Mouse (Mus musculus) inflammation-experienced regulatory T-cells, adult 6 months (primary cell): ENCODE measurements around the gene Plod3. TPM values are rescaled to one million over a fixed set of nuclear protein-coding genes. Genes with fewer than 3 reads are reported as not detected.

Experiments
- ATAC-seq: one replicate; pipeline ENCODE4 v1.8.0; 2017
- polyA plus RNA-seq, 3 experiments: library from polyadenylated mRNA; unstranded; fragments of 100-300 nt; shearing (Covaris generic); gene quantifications; one replicate each; pipeline ENCODE4 v1.2.1; 2017

Gene Plod3
- polyA plus RNA-seq, 3 experiments from 2014 or later = 4.7 to 6.7 (median 5.1) TPM

DNA sequence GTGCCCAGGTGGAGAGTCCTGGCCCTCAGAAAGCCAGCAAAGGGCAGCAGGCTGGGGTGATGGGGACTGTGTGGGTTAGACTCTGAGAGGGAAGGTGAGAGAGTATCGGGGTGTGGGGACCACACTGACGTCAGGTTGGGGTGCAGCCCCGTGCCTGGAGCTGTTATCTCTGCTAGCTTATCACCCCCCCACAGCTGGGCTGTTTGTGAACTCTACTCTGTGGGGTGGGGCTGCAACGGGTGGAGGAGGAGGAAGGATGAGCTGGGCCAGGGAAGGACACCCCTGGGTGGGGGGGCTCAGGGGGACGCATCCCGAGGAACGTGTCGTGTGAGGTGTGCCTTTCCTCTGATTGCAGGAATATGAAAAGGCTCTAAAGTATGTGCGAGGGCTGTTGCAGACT is 21.6 kb upstream of the Plod3 start:
- ATAC-seq = no peak

DNA sequence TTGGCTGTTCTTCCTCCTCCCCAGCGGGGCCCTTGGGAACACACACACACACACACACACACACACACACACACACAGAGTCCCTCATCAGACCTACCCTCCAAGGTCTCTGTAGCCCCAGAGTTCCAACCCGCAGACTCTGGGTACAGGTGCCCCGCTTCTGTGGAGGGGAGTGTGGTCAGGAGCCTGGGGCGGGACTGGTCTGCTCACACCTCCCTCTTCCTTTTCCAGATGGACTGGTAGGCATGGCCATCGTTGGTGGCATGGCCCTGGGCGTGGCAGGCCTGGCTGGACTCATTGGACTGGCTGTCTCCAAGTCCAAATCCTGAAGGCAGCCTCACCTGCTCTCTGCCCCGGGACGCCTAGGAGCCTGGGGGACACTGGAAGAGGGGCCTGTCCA is 21.1 kb upstream of the Plod3 start:
- no peak for ATAC-seq

DNA sequence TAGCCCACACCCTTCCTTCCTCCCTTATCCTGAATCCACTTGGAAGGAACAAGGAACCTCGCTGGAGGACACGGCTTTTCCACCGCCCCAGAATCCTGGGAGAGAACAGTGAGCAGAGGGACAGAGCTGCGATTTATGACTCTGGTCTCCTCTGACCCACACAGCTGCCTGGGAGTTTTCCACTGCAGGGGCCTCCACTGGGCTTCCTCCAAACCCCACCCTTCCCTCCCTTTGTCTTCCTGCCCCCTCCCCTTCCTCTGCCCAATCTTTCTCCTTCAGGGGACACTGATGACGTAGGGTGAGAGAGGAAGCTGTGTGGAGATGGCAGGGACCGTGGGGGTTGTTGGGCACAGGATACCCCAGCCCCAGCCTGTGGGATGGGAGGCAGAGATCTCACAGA is 20.5 kb upstream of the Plod3 start, which contains the start of gene Cldn15:
Gene Cldn15 (plus strand): TSS at position 286 of the 400 bp plus-strand sequence.
- no peak for ATAC-seq

DNA sequence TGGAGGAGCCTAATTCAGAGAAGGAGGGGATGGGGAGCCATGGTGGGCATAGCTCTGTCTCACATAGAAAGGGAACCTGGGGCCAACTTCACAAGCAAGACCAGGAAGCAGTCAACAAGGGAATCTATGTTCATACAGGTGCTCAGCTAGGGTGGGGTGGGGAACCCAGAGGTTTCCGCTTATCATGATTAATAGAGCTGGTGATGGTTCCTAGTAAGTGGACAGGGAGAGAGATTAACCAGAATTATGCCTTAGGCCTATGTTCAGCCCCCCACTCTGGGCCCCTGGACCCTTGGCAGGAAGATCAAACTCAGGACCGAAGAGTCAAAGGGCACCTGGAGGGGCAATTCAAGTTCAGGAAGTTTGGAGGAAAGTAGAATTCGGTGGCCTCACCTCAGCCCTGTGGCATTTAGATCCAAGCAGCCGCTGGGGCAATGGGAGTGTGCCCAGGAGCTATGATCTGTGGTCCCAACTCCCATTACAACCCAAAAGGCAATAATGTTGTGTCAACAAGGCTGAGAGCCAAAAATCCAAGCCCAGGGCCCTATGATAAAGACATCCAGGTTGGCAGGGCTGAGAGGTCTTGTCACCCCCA is 19.9 kb upstream of the Plod3 start:
- no peak for ATAC-seq

DNA sequence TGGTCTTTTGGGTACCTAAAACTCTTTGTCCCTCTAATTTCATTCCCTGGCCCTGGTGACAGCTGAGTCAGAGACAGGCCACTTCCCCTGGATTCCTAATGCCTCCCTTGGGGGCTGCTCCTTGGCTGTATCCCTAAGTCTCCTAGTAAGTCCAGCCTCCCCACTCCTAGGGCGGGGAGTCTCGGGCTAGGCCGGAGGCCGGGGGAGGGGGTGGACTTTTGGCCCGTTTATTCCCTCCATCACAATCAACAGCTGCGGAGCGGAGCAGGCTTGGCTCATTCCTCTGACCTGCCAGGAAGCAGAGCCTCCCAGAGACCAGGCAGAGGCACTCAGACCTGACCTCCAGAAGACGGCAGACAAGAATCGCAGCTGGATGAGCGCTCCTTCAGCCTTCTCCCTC is 19.2 kb upstream of the Plod3 start:
- ATAC-seq = no peak

DNA sequence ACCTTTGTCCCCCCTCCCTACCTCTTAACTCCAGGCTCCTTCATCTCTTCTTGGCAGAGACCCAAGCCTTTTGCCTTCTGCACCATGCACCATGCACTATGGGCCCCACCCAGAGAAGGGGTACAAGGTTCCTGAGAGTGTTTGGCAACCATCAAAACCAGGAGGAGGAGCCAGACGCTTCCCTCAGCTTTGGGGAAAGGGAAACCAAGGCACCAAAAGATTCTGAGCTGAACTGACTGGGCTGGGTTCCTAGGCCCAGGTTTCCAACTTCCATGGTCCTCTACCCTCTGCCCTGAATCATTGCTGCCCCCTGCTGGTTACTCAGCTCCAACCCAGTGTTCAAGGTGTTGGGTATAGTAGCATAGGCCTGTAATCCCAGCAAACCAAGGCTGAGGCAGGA is 16.1 kb upstream of the Plod3 start:
- peak; percentile 60 for ATAC-seq

DNA sequence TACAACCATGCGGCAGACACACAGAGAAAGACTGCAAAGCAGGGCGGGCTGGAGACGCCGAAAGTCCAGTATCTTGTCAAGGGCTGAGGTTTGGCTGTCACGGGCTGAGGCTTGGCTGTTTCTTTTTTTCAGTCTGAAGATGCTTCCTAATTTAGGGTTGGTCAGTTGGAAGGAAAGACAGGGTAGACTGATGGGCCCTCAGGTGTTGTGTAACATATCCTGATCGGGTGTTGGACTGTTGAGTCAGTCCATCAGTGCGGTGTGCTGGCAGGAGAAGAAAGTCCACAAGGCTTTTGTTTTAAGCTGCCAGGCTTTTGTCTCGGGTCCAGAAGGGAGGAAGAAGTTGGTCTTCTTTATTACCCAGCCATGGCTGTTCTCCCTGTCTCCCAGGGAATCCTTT is 13.1 kb upstream of the Plod3 start:
- ATAC-seq = no peak

DNA sequence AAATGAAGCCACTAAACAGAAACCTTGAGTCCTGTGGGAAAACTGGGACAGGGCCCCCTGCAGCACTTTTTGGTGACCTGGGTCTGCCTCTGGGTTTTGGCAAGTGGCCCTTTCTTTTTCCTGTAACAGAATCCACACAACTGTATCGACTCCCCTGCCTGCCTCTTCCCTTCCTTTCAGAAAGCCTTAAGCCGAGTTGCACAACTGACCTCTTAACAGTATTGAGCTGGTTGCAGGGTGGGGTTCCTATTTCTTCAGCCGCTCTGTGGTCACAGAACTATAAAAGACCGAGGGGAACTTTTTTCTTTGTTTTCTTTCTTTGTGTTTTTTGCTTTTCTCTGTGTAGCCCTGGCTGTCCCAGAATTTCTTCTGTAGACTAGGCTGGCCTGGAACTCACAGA is 9.1 kb upstream of the Plod3 start:
- ATAC-seq = no peak

DNA sequence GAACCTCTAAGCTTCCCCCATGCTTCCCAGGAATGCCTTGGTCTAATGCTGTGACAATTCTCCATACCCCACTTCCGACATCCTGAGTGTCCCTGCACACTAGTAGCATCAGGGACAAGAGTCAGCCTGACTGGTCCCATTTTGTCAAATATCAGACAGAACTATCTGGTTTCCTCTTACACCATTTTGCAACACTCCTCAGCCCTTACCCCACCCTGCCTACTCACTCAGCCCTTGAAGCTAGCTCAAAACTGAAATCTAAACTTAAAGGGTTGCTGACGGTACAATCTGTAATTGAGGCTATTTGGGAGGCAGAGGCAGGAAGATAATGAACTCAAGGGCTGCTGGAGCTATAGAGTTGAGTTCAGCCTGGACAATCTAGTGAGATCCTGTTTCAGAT is 7.1 kb upstream of the Plod3 start:
- no peak for ATAC-seq

DNA sequence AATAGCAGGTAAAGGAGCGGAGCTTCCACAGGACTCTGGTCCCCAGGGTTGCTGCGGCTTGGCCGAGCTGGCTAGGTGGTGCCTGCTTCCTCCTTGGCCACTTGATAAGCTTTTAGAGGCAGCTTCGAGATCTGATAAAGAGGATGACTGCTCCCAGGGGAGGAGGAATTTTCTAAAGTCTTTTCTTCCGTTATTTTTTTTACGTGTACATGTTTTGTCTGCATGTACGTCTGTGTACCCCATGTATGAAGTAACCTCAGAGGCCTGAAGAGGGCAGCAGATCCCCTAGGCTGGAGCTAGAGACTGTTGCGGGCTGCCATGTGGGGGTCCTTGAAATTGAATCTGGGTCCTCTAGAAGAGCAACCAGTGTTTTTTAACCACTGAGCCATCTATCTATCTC is 5.8 kb upstream of the Plod3 start:
- no peak for ATAC-seq

DNA sequence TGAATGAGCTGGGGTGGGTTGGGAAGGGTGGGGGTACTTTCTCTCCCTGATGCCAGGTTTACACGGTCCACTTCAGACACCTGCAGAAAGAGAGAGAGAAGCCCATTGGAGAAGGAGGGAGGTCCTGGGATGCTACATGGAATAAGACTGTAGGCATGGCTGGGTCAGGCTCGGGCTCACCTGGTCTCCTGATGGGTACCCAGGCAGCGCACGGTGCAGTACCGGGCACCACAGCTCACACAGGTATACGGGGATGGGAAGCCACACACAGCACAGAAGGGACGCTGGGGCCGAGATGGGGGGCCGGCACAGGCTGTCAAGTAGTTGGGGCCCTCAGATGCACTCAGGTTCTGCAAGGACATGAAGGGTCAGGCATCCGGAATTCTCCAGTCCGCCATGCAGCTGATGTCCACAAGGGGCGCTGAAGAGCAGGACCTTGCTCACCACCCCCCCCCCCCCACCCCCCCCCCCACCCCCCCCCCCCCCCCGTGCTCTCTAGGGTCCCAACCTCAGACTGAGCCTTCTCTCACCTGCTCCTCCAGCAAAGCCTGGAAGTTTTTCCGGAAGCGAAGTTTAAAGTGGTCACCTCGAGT is 4.4 kb upstream of the Plod3 start:
- ATAC-seq = no peak

DNA sequence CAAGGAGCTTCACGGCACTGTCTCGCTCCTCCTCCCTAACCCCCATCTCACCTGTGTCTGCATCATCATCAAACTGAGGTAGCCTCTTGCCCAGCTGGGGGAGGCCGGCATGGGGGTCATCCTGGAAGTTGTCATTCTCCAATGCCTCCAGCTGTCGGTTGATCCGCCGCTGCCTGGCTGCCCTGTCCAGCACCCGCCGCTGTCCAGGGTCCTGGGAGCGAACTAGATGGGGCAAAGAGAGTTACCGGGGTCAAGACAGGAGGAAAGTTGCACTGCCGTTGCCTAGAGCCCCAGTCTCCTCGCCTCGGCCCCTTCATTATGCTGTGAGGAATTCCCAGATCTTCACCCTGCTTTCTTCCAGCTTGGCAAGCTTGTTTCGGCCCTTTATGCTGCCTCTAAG is 2.0 kb upstream of the Plod3 start:
- ATAC-seq = no peak

DNA sequence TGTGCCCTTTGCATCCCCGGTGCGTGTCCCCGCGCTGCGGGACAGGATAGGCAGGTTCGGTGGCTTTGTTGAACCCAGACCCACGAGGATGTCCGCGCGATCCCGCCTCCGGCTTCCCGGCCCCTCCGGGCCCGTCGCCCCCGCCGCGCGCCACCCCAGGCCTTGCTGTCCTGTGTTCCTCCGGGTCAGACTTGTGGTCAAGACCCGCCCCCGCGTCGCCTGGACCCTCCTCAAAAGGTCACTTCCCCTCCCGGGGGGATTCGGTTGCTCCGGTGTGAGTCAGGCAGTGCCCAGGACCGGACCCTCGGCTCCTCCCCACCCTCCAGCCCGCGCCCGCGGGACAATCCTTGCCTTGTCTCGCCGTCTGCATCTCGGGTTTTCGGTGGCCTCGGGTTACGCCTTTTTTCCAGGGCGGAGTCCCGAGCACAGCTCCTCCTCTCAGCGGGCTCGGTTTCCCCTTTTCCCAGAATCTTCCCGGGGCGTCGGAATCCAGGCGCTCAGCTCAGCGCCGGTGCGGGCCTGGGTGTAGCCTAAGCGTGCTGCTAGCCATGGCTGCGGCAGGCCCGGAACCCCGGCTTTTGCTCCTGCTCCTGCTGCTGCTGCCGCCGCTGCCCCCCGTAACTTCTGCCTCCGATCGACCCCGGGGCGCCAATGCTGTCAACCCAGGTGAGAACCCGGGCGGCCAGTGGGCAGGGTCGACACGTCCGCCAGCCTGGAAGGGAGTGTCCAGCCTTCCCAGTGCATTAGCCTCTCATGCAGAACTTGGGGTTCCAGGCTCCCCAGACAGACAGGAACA is 517 bp downstream of the Plod3 start:
- peak; percentile 9 for ATAC-seq

DNA sequence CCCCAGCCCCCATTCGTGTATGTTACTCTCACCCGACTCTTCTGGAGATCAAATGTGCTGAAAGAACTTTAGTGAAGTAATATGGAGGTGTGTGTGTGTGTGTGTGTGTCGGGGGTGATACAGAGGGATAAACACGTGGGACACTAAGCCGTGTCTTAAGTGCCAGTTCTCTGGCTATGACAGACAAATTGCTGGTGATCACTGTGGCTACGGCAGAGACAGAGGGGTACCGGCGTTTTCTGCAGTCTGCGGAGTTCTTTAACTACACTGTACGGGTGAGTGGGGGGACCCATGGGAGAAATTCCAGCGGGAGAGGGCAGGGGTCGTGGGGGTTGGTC is 1.1 kb downstream of the Plod3 start, which contains the start of gene Znhit1:
Gene Znhit1 (minus strand): TSS at position 88 of the 338 bp plus-strand sequence.
- no peak for ATAC-seq

DNA sequence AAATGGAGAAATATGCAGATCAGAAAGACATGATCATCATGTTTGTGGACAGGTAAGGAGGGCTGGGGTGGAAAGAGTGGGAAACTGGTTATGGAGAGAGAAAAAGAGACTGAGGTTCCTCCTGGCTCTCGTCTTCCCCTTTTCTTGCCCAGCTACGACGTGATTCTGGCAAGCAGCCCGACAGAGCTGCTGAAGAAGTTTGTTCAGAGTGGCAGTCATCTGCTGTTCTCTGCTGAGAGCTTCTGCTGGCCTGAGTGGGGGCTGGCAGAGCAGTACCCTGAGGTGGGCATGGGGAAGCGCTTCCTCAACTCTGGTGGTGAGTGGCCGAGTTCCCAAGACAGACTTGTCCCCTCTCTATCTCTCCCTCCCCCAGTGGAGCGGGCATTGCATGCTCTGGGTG is 1.6 kb downstream of the Plod3 start:
- no peak for ATAC-seq

DNA sequence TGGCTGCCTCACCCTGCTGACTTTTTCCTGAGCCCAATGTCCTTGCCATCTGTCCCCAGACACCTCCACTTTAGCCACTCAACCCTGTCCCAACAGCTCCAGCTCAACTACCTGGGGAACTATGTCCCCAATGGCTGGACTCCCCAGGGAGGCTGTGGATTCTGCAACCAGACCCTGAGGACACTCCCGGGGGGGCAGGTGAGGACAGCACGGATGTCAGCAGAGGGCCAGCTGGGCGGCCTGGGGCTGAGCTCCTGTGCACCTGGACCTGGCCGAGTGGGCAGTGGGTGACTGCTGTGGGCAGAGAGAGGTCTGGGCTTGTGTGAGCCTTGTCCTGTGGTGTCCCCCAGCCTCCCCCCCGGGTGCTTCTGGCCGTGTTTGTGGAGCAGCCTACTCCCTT is 3.0 kb downstream of the Plod3 start:
- no peak for ATAC-seq

DNA sequence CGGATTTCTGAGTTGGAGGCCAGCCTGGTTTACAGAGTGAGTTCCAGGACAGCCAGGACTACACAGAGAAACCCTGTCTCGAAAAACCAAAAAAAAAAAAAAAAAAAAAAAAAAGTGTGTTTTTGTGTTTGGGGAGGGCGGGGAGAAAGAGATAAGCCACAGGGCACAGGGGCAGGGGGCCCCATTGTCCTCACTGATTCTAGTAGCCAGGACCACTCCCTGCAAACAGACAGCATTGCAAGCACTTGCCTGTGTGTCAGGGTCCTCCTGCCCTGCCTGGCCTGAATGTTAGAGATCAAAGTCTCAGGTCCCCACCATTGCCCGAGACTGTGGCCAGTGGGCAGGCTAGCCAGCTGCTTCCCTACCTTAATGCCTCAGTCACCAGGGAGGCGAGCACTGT is 12.6 kb downstream of the Plod3 start:
- no peak for ATAC-seq

DNA sequence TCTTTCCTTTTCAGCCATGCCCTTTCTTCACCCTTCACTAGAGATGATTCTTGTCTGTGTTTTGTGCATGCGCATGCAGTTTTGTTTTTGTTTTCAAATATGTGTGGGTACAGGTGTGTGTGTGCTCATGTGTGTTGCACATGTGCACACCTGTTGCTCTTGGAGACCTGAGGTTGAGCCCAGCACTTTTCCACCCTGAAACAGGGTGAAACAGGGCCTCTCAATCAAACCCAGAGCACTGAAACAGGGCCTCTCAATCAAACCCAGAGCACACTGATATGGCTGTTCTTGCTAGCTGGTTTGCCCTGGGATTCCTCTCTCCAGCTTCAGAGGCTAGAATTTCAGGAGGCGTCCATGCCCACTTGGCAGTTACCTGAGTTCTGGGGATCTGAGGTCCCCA is 13.8 kb downstream of the Plod3 start:
- no peak for ATAC-seq

DNA sequence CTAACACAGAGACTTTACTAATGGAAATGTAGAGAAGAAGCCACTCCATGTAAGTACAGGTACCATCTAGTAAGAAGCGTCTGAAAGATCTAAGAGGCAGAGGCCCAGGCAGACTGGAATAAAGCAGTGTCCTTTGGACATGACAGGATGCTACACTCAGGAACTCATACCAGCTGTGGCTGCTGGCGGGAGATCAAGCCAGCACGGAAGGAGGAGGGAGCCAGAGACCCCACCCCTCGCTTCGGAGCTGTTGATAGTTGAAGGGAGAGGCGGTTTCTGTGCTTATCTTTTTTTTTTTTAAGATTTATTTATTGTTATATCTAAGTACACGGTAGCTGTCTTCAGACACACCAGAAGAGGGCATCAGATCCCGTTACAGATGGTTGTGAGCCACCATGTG is 20.5 kb downstream of the Plod3 start:
- no peak for ATAC-seq

DNA sequence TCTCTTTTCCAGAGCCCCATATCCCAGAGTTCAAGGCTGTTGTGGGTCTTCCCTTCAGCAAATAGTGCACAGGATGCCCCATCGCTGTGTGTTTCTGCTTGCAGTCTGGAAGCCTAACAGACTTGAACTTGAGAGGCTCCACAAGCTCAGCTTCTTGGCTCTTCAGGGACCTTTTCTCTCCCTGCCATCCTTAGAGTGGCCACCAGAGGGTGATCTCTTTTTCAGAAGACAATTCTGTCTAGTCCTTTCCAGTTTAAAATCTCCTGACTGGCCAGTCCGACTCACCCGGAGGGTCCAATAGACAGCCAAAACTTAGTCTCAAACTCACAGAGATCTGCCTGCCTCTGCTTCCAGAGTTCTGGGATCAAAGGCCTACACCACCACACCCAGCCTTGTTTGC is 23.2 kb downstream of the Plod3 start:
- no peak for ATAC-seq

DNA sequence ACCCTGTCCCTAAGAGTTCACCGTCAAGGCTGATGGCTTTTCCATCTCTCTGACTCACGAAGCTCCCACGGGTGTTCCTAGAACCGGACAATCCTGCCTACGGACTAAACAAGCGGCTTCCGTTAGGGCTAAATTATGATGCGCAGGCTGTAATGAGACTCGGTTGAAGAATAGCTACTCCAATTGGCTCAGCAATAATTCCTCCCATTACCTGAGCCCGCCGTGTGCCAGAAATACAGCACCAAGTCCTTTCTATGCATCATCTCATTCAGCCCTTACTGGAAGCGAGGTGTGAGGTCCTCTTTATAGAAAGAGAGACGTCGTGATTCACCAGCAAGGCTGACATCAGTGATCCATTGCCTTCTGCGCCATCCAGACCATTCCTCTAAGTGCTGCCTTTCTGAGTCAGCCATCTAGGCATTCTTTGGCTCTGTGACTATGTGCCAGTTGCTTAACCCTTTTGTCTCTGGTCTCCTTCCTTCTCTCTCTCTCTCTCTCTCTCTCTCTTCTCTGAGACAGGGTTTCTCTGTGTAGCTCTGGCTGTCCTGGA is 25.7 kb downstream of the Plod3 start:
- no peak for ATAC-seq

DNA sequence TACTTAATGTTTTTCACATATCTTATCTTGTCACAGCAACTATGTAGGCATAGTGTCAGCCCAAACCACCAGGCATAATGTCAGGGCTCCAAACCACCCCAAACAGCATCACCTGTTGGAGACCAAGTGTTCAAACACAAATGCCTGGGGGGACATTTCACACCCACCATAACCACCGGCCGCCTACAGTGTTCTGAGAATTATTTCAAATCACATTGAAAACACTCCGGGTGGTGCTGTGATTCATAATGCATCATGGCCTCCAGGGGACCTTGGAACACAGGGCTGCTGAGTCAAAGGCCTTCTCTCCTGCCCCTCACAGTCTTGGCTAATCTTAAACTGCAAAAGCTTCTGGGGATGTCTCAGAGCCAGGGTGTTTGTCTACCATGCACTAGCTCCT is 29.1 kb downstream of the Plod3 start:
- ATAC-seq = no peak

DNA sequence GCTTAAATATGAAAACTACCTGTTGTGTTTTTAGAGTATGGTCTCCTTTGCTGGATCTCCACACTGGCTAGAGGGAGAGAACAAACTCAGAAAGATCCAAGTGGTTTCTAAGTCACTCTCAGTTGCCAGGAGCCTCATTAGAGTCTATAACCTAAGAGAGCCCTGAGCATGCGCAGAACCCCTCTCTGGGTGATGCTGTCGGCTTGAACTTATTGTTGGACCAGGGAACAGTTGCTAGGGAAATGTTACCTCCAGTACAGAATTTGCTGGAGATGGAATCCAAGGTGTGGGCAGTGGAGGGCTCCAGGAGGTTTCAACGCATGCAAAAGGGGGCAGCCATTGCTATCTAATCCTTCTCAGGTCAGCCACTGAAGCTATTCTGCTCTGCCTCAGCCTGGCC is 37.5 kb downstream of the Plod3 start:
- ATAC-seq = no peak

DNA sequence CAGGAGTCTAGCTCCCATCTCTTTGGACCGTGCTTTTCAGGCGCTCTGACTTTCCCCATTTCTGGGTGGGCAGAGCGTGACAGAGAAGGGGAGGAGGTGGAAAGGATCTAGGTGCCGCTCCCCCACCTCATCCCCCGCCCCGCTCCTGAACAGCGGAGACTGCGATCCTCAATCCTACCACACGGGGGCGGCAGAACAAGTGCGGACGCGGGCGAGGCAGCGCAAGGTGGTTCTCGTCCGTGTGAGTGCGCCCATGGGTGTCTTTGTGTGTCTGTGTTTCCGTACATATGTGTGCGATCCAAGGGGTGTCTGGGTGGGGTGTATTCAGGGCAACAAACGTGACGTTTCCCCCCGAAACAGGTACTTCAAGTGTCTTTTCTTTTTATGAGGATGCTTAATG is 38.3 kb downstream of the Plod3 start:
- ATAC-seq = peak; percentile 76
